Mouse (Mus musculus): ENCODE measurements around the gene Nxn.

- no peak for TF ChIP-seq CTCF (IDR thresholded peaks at IDR 0.05; ENCODE audit: low read depth)
- no peak for TF ChIP-seq EP300 (IDR thresholded peaks at IDR 0.05; ENCODE audit: low read depth)
Observed at GRCm38 (mm10) chr11:76392996-76393395, 5.9 kb downstream of the Nxn start.

Data from heart, postnatal 0 days (tissue).